In the genomic region with DNA sequence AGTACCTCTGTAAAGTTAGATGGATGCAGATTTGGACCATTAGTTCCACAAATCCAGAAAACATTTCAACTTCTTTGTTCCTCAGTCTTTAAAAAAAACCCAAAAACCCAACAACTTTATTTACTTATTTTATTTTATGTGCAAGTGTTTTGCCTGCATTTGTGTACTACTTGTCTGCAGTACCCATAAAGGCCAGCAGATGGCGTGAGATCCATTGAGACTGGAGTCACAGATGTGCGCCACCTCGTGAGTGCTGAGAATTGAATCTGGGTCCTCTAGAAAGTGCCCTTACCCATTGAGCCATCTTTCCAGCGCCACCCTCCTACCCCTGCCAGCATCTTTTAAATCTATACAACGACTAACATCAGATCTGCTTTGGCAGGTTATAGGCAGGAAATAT, we compare ENCODE assay signal across 14 mouse cellular contexts. TPM values are rescaled to one million over a fixed set of nuclear protein-coding genes. Genes with fewer than 3 reads are reported as not detected.
A peak's percentile ranks its signal among the peaks of the same experiment; 100 is the strongest.
DNase-seq lines count a peak whose midpoint lies in the region; ATAC-seq and TF ChIP-seq lines count a peak whose summit lies in the region.
"Had no signal": no experiment of that assay in that cellular context is flagged by ENCODE, and none has a peak within 500 bp of the region (broad histone marks: within the 10 kb centered on the region; RNA-seq: fewer than 3 reads in every experiment).

No protein-coding gene starts in this region.

- no peaks in the 10 kb centered on the region for H3K27me3 ChIP-seq in heart, postnatal 0 days (ENCODE audit: control insufficient read depth, insufficient read depth, low read length)
- no peaks in the 10 kb centered on the region for H3K27me3 ChIP-seq in midbrain, embryonic 11.5 days (ENCODE audit: control insufficient read depth, insufficient read depth, low read length)
- H3K27me3 ChIP-seq in midbrain, embryonic 15.5 days (replicated peaks), result no peaks in the 10 kb centered on the region
- no peaks in the 10 kb centered on the region for H3K27me3 ChIP-seq in liver, embryonic 14.5 days (ENCODE audit: control insufficient read depth, insufficient read depth, low read length)
- H3K27me3 ChIP-seq: kidney, embryonic 15.5 days; lung, embryonic 15.5 days had no signal

- TF ChIP-seq CTCF in heart, postnatal 0 days (IDR thresholded peaks at IDR 0.05; ENCODE audit: low read depth), result peak; percentile 16; the same call in 1 of the 2 replicates
- TF ChIP-seq CTCF in liver, embryonic 14.5 days (IDR thresholded peaks at IDR 0.05; ENCODE audit: low read depth), result peak; percentile 69

- H3K9ac ChIP-seq in heart, postnatal 0 days (replicated peaks; ENCODE audit: low read depth, low read length), result no peak overlapping the region
- H3K9ac ChIP-seq in midbrain, embryonic 11.5 days (ENCODE audit: low read length), result no peak overlapping the region
- no peak overlapping the region for H3K9ac ChIP-seq in midbrain, embryonic 15.5 days
- H3K9ac ChIP-seq in liver, embryonic 14.5 days (replicated peaks), result no peak overlapping the region
- H3K9ac ChIP-seq: kidney, embryonic 15.5 days; lung, embryonic 15.5 days had no signal

- TF ChIP-seq EP300 in heart, postnatal 0 days (IDR thresholded peaks at IDR 0.05; ENCODE audit: low read depth), result no peak
- no peak for TF ChIP-seq EP300 in liver, embryonic 14.5 days (IDR thresholded peaks at IDR 0.05; ENCODE audit: low read depth)

- no peak for DNase-seq in heart, postnatal 0 days (ENCODE audit: low spot score)
- no peak for DNase-seq in heart, adult 8-10 months (ENCODE audit: low spot score)
- peak; percentile 88 for DNase-seq in midbrain, embryonic 11.5 days (ENCODE audit: low spot score, missing footprints)
- DNase-seq in ES-CJ7 (ENCODE audit: low read depth, low spot score), result peak; percentile 82
- no peak for DNase-seq in liver, embryonic 14.5 days (ENCODE audit: low read depth in 3 of 3, low spot score in 3 of 3)
- DNase-seq in frontal cortex, postnatal 36 days (ENCODE audit: low spot score in 2 of 2), result no peak
- no peak for DNase-seq in adrenal gland, postnatal 4 days (ENCODE audit: low spot score in 2 of 2)
- DNase-seq: gastrocnemius, postnatal 36 days; heart, postnatal 36 days had no signal

- H3K36me3 ChIP-seq in heart, postnatal 0 days (replicated peaks; ENCODE audit: control insufficient read depth, insufficient read depth, low read length), result no peaks in the 10 kb centered on the region
- H3K36me3 ChIP-seq in midbrain, embryonic 11.5 days (ENCODE audit: control insufficient read depth, insufficient read depth, low read length), result no peaks in the 10 kb centered on the region
- no peaks in the 10 kb centered on the region for H3K36me3 ChIP-seq in midbrain, embryonic 15.5 days (replicated peaks)
- H3K36me3 ChIP-seq in liver, embryonic 14.5 days (replicated peaks; ENCODE audit: control insufficient read depth, insufficient read depth, low read depth), result no peaks in the 10 kb centered on the region
- H3K36me3 ChIP-seq: G1E; kidney, embryonic 15.5 days; lung, embryonic 15.5 days had no signal

- no peaks in the 10 kb centered on the region for H3K4me1 ChIP-seq in heart, postnatal 0 days (ENCODE audit: control insufficient read depth, insufficient read depth)
- H3K4me1 ChIP-seq in midbrain, embryonic 11.5 days (ENCODE audit: control insufficient read depth, insufficient read depth, low read length), result no peaks in the 10 kb centered on the region
- H3K4me1 ChIP-seq in midbrain, embryonic 15.5 days, result peaks cover 10% of the 10 kb centered on the region
- H3K4me1 ChIP-seq in liver, embryonic 14.5 days (replicated peaks; ENCODE audit: control insufficient read depth in 2 of 2, insufficient read depth in 2 of 2, low read length in 1 of 2), result no peaks in the 10 kb centered on the region
- H3K4me1 ChIP-seq: lung, embryonic 15.5 days had no signal

- 62% methylated on average over 5 of the region's 5 CpGs for WGBS in heart, postnatal 0 days
- WGBS in midbrain, embryonic 11.5 days, result 65% methylated on average over 5 of the region's 5 CpGs
- 63% methylated on average over 5 of the region's 5 CpGs for WGBS in midbrain, embryonic 15.5 days
- 45% methylated on average over 5 of the region's 5 CpGs for WGBS in liver, embryonic 14.5 days (ENCODE audit: insufficient replicate concordance)

- ATAC-seq in heart, postnatal 0 days (ENCODE audit: insufficient read depth, low read depth), result no peak
- ATAC-seq in midbrain, embryonic 11.5 days (ENCODE audit: low FRiP score), result no peak
- no peak for ATAC-seq in midbrain, embryonic 15.5 days (replicated peaks)
- ATAC-seq in liver, embryonic 14.5 days (ENCODE audit: insufficient read depth), result no peak

- H3K4me2 ChIP-seq in heart, postnatal 0 days (ENCODE audit: low read depth, low read length), result no peak overlapping the region
- no peak overlapping the region for H3K4me2 ChIP-seq in midbrain, embryonic 11.5 days
- H3K4me2 ChIP-seq in midbrain, embryonic 15.5 days, result no peak overlapping the region
- no peak overlapping the region for H3K4me2 ChIP-seq in liver, embryonic 14.5 days (ENCODE audit: low read depth)
- H3K4me2 ChIP-seq: kidney, embryonic 15.5 days; lung, embryonic 15.5 days had no signal

- no peaks in the 10 kb centered on the region for H3K9me3 ChIP-seq in heart, postnatal 0 days (replicated peaks; ENCODE audit: control insufficient read depth, low read length)
- H3K9me3 ChIP-seq in midbrain, embryonic 11.5 days (ENCODE audit: control insufficient read depth, low read length), result no peaks in the 10 kb centered on the region
- H3K9me3 ChIP-seq in midbrain, embryonic 15.5 days, result no peaks in the 10 kb centered on the region
- no peaks in the 10 kb centered on the region for H3K9me3 ChIP-seq in liver, embryonic 14.5 days (ENCODE audit: control insufficient read depth, low read length)
- H3K9me3 ChIP-seq: kidney, embryonic 15.5 days; lung, embryonic 15.5 days had no signal

- H3K4me3 ChIP-seq in heart, postnatal 0 days (ENCODE audit: low read depth, low read length), result no peak overlapping the region
- H3K4me3 ChIP-seq in midbrain, embryonic 11.5 days (ENCODE audit: low read depth, low read length), result no peak overlapping the region
- no peak overlapping the region for H3K4me3 ChIP-seq in midbrain, embryonic 15.5 days
- H3K4me3 ChIP-seq in liver, embryonic 14.5 days (ENCODE audit: insufficient read depth in 1 of 2, low read depth in 2 of 2, low read length in 2 of 2), result no peak overlapping the region
- H3K4me3 ChIP-seq: erythroblast, embryonic 14.5 days; kidney, embryonic 15.5 days; lung, embryonic 15.5 days had no signal

- H3K27ac ChIP-seq in heart, postnatal 0 days (ENCODE audit: low read depth), result no peak overlapping the region
- no peak overlapping the region for H3K27ac ChIP-seq in midbrain, embryonic 11.5 days (ENCODE audit: low read depth, low read length)
- no peak overlapping the region for H3K27ac ChIP-seq in midbrain, embryonic 15.5 days
- no peak overlapping the region for H3K27ac ChIP-seq in liver, embryonic 14.5 days
- H3K27ac ChIP-seq: kidney, embryonic 15.5 days; lung, embryonic 15.5 days had no signal

RNA-seq across cellular contexts. Expression of a gene that starts 53.0 kb away (rescaled TPM):
- not detected in 2 replicates for total RNA-seq in heart, postnatal 0 days (2014; rRNA removed; ENCODE audit: low replicate concordance)
- not detected in 2 replicates for polyA plus RNA-seq in heart, postnatal 0 days (2015; fragmentation: Nextera tagmentation; extraction: Ambion mirVana)
- total RNA-seq in heart, adult 8-10 months (2022), result not detected
- 0.33 TPM in 1 of 2 replicates, not detected in the other for polyA plus RNA-seq in midbrain, embryonic 11.5 days (2014; fragmentation: Nextera tagmentation; extraction: Ambion mirVana)
- 0.32 TPM in 1 of 2 replicates, not detected in the other for polyA plus RNA-seq in midbrain, embryonic 15.5 days (2015; fragmentation: Nextera tagmentation; extraction: Ambion mirVana)
- 0.08 and 0.21 TPM in 2 replicates for polyA plus RNA-seq in liver, embryonic 14.5 days (2012; rRNA removed)
- polyA plus RNA-seq in liver, embryonic 14.5 days (2014; fragmentation: Nextera tagmentation; extraction: Ambion mirVana), result not detected in 2 replicates
- total RNA-seq in adrenal gland, postnatal 4 days (2021), result under 1 TPM; 0.64 to 0.82 TPM
- total RNA-seq: G1E; gastrocnemius, postnatal 36 days; heart, postnatal 36 days had no signal
- polyA plus RNA-seq: erythroblast, embryonic 14.5 days; G1E; lung, embryonic 15.5 days had no signal

Comparison
In these comparisons a context has a peak if more than half of its experiments do, and no peak if none do; other contexts are left out.
1. DNase-seq: peak in midbrain, embryonic 11.5 days (single experiment) and ES-CJ7 (single experiment); none in heart, postnatal 0 days (single experiment), heart, adult 8-10 months (single experiment), liver, embryonic 14.5 days (0 of 3), frontal cortex, postnatal 36 days (0 of 2) and adrenal gland, postnatal 4 days (0 of 2).